Mouse (Mus musculus): Measurements from ENCODE around the gene Grwd1. TPM values are rescaled to one million over a fixed set of nuclear protein-coding genes. Genes with fewer than 3 reads are reported as not detected.

The Grwd1 gene
- polyA plus RNA-seq, 1 experiment from 2014 or later = 62.7 TPM

- Histone ChIP-seq H3K27ac (ENCODE audit: low read length) (peak within 1 kb of the TSS; percentile 100), H3K4me2 (replicated peaks; ENCODE audit: low read depth, low read length) (peak within 1 kb of the TSS; percentile 92), H3K4me3 (ENCODE audit: low read depth, low read length) (peak within 1 kb of the TSS; percentile 92), H3K9ac (replicated peaks; ENCODE audit: low read depth, low read length) (peak within 1 kb of the TSS; percentile 99), H3K36me3 (ENCODE audit: control insufficient read depth, insufficient read depth, low read length) (peaks cover 36% of the 10 kb centered on the region), H3K4me1 (ENCODE audit: control insufficient read depth, insufficient read depth, low read length) (peaks cover 18% of the 10 kb centered on the region), H3K27me3 (ENCODE audit: control insufficient read depth, insufficient read depth, low read length) (no peaks in the 10 kb centered on the region), H3K9me3 (ENCODE audit: control insufficient read depth, low read depth, low read length) (no peaks in the 10 kb centered on the region)
- WGBS = under 1% methylated on average over 89 of the region's 92 CpGs
- ATAC-seq (ENCODE audit: insufficient number of reproducible peaks, insufficient read depth, low FRiP score, low read depth) = peak; percentile 99
Measured at GRCm38 (mm10) chr7:45813787-45814779, 16.7 kb downstream of the Grwd1 start, which contains the start of gene Cyth2. Gene Cyth2, minus strand, starts transcription at chr7:45814581.

GRCm38 (mm10) chr7:45812921-45813320 lies 17.8 kb downstream of the Grwd1 start:
- H3K27ac ChIP-seq (ENCODE audit: low read length) = no peak overlapping the region
- H3K36me3 ChIP-seq (ENCODE audit: control insufficient read depth, insufficient read depth, low read length) = peaks cover 48% of the 10 kb centered on the region
- WGBS = 76% methylated on average over 8 of the region's 8 CpGs

GRCm38 (mm10) chr7:45809276-45810075 lies 21.3 kb downstream of the Grwd1 start:
- Histone ChIP-seq H3K36me3 (ENCODE audit: control insufficient read depth, insufficient read depth, low read length) (peaks cover 59% of the 10 kb centered on the region), H3K4me2 (replicated peaks; ENCODE audit: low read depth, low read length) (no peak overlapping the region), H3K27ac (ENCODE audit: low read length) (no peak overlapping the region), H3K4me3 (ENCODE audit: low read depth, low read length) (no peak overlapping the region), H3K27me3 (ENCODE audit: control insufficient read depth, insufficient read depth, low read length) (no peaks in the 10 kb centered on the region), H3K9me3 (ENCODE audit: control insufficient read depth, low read depth, low read length) (no peaks in the 10 kb centered on the region), H3K4me1 (ENCODE audit: control insufficient read depth, insufficient read depth, low read length) (peaks cover 10% of the 10 kb centered on the region; the same call in 1 of the 2 replicates), H3K9ac (replicated peaks; ENCODE audit: low read depth, low read length) (no peak overlapping the region)
- ATAC-seq (ENCODE audit: insufficient number of reproducible peaks, insufficient read depth, low FRiP score, low read depth) = no peak
- WGBS = 85% methylated on average over 14 of the region's 14 CpGs

More at GRCm38 (mm10) chr7:45812921-45813320, 17.8 kb downstream of the Grwd1 start:
- H3K9me3 ChIP-seq (ENCODE audit: control insufficient read depth, low read depth, low read length) = no peaks in the 10 kb centered on the region
- peak overlapping the region; percentile 92 for H3K4me3 ChIP-seq (ENCODE audit: low read depth, low read length)
- no peak for ATAC-seq (ENCODE audit: insufficient number of reproducible peaks, insufficient read depth, low FRiP score, low read depth)
- peaks cover 18% of the 10 kb centered on the region for H3K4me1 ChIP-seq (ENCODE audit: control insufficient read depth, insufficient read depth, low read length)
- H3K27me3 ChIP-seq (ENCODE audit: control insufficient read depth, insufficient read depth, low read length) = no peaks in the 10 kb centered on the region
- peak overlapping the region; percentile 99 for H3K9ac ChIP-seq (replicated peaks; ENCODE audit: low read depth, low read length)
- peak overlapping the region; percentile 92 for H3K4me2 ChIP-seq (replicated peaks; ENCODE audit: low read depth, low read length)

GRCm38 (mm10) chr7:45808471-45808870 lies 22.3 kb downstream of the Grwd1 start:
- Histone ChIP-seq H3K9me3 (ENCODE audit: control insufficient read depth, low read depth, low read length) (no peaks in the 10 kb centered on the region), H3K4me3 (ENCODE audit: low read depth, low read length) (no peak overlapping the region), H3K4me2 (replicated peaks; ENCODE audit: low read depth, low read length) (no peak overlapping the region), H3K27me3 (ENCODE audit: control insufficient read depth, insufficient read depth, low read length) (no peaks in the 10 kb centered on the region), H3K36me3 (ENCODE audit: control insufficient read depth, insufficient read depth, low read length) (peaks cover 59% of the 10 kb centered on the region), H3K27ac (ENCODE audit: low read length) (no peak overlapping the region), H3K9ac (replicated peaks; ENCODE audit: low read depth, low read length) (no peak overlapping the region), H3K4me1 (ENCODE audit: control insufficient read depth, insufficient read depth, low read length) (peaks cover 10% of the 10 kb centered on the region; the same call in 1 of the 2 replicates)
- WGBS = 41% methylated on average over 11 of the region's 11 CpGs
- no peak for ATAC-seq (ENCODE audit: insufficient number of reproducible peaks, insufficient read depth, low FRiP score, low read depth)

GRCm38 (mm10) chr7:45805941-45806340 lies 24.8 kb downstream of the Grwd1 start:
- Histone ChIP-seq H3K4me3 (ENCODE audit: low read depth, low read length) (no peak overlapping the region), H3K27ac (ENCODE audit: low read length) (no peak overlapping the region), H3K9ac (replicated peaks; ENCODE audit: low read depth, low read length) (no peak overlapping the region), H3K27me3 (ENCODE audit: control insufficient read depth, insufficient read depth, low read length) (no peaks in the 10 kb centered on the region), H3K4me2 (replicated peaks; ENCODE audit: low read depth, low read length) (no peak overlapping the region), H3K36me3 (ENCODE audit: control insufficient read depth, insufficient read depth, low read length) (peaks cover 42% of the 10 kb centered on the region), H3K9me3 (ENCODE audit: control insufficient read depth, low read depth, low read length) (no peaks in the 10 kb centered on the region), H3K4me1 (ENCODE audit: control insufficient read depth, insufficient read depth, low read length) (no peaks in the 10 kb centered on the region)
- no peak for ATAC-seq (ENCODE audit: insufficient number of reproducible peaks, insufficient read depth, low FRiP score, low read depth)
- WGBS = 56% methylated on average over 5 of the region's 5 CpGs

GRCm38 (mm10) chr7:45802551-45802950 lies 28.2 kb downstream of the Grwd1 start:
- ATAC-seq (ENCODE audit: insufficient number of reproducible peaks, insufficient read depth, low FRiP score, low read depth) = no peak
- 0 out of 2 replicates have a peak, but pooled peaks cover 3% of the 10 kb centered on the region for H3K27me3 ChIP-seq (ENCODE audit: control insufficient read depth, insufficient read depth, low read length)
- H3K4me3 ChIP-seq (ENCODE audit: low read depth, low read length) = no peak overlapping the region
- 91% methylated on average over 6 of the region's 6 CpGs for WGBS
- H3K27ac ChIP-seq (ENCODE audit: low read length) = no peak overlapping the region
- H3K9me3 ChIP-seq (ENCODE audit: control insufficient read depth, low read depth, low read length) = no peaks in the 10 kb centered on the region
- H3K4me2 ChIP-seq (replicated peaks; ENCODE audit: low read depth, low read length) = no peak overlapping the region
- peaks cover 8% of the 10 kb centered on the region; the same call in 1 of the 2 replicates for H3K36me3 ChIP-seq (ENCODE audit: control insufficient read depth, insufficient read depth, low read length)
- no peak overlapping the region for H3K9ac ChIP-seq (replicated peaks; ENCODE audit: low read depth, low read length)
- peaks cover 13% of the 10 kb centered on the region; the same call in 1 of the 2 replicates for H3K4me1 ChIP-seq (ENCODE audit: control insufficient read depth, insufficient read depth, low read length)

GRCm38 (mm10) chr7:45801348-45801747 lies 29.4 kb downstream of the Grwd1 start:
- Histone ChIP-seq H3K4me1 (ENCODE audit: control insufficient read depth, insufficient read depth, low read length) (peaks cover 16% of the 10 kb centered on the region; the same call in 1 of the 2 replicates), H3K4me2 (replicated peaks; ENCODE audit: low read depth, low read length) (peak overlapping the region; percentile 41), H3K4me3 (ENCODE audit: low read depth, low read length) (peak overlapping the region; percentile 11; the same call in 1 of the 2 replicates), H3K27me3 (ENCODE audit: control insufficient read depth, insufficient read depth, low read length) (peaks cover 8% of the 10 kb centered on the region; the same call in 1 of the 2 replicates), H3K36me3 (ENCODE audit: control insufficient read depth, insufficient read depth, low read length) (no peaks in the 10 kb centered on the region; the same call in 1 of the 2 replicates), H3K9me3 (ENCODE audit: control insufficient read depth, low read depth, low read length) (no peaks in the 10 kb centered on the region), H3K27ac (ENCODE audit: low read length) (no peak overlapping the region), H3K9ac (replicated peaks; ENCODE audit: low read depth, low read length) (no peak overlapping the region)
- ATAC-seq (ENCODE audit: insufficient number of reproducible peaks, insufficient read depth, low FRiP score, low read depth) = peak; percentile 47
- whole genome bisulfite sequencing = under 1% methylated on average over 12 of the region's 12 CpGs

Data from stomach, embryonic 14.5 days (tissue).